Mouse (Mus musculus) liver, embryonic 16.5 days (tissue): ENCODE results near the gene Gm36864. TPM values are rescaled to one million over a fixed set of nuclear protein-coding genes. Genes with fewer than 3 reads are reported as not detected.

ENCODE experiments used
- ATAC-seq: fragments of 200-750 bp; cut with Nextera tagmentation; 2 replicates; pipeline ENCODE4 v1.8.0; 2017; ENCODE audit warnings: low read depth, mild to moderate bottlenecking, moderate number of reproducible peaks, moderate library complexity
- H3K27ac ChIP-seq: fragments of 300-500 bp; sonication (generic); 2 replicates; pipeline ENCODE4 v1.5.1; 2014; ENCODE audit warnings: mild to moderate bottlenecking, low read length
- H3K27me3 ChIP-seq: fragments of 300-500 bp; sonication (generic); 2 replicates; pipeline ENCODE4 v1.6.1; 2014; ENCODE audit warnings: low read depth, low read length, mixed read lengths; ENCODE audit not compliant: control insufficient read depth, insufficient read depth
- H3K36me3 ChIP-seq: fragments of 300-500 bp; sonication (generic); 2 replicates; pipeline ENCODE4 v1.6.1; 2014; ENCODE audit warnings: mild to moderate bottlenecking; ENCODE audit not compliant: control insufficient read depth, insufficient read depth
- H3K4me1 ChIP-seq: fragments of 300-500 bp; sonication (generic); 2 replicates; pipeline ENCODE4 v1.6.1; 2014; ENCODE audit warnings: low read depth, low read length, mixed read lengths; ENCODE audit not compliant: control insufficient read depth
- H3K4me2 ChIP-seq: fragments of 300-500 bp; sonication (generic); 2 replicates; pipeline ENCODE4 v1.6.1; 2014; ENCODE audit warnings: low read depth, low read length, mixed read lengths
- H3K4me3 ChIP-seq: fragments of 300-500 bp; sonication (generic); 2 replicates; pipeline ENCODE4 v1.5.1; 2014; ENCODE audit warnings: low read depth, mild to moderate bottlenecking, low read length
- H3K9ac ChIP-seq: fragments of 300-500 bp; sonication (generic); 2 replicates; pipeline ENCODE4 v1.6.1; 2014; ENCODE audit warnings: low read depth, low read length
- H3K9me3 ChIP-seq: fragments of 300-500 bp; sonication (generic); replicated peaks from 2 replicates; pipeline ENCODE4 v1.6.1; 2016; ENCODE audit warnings: low read length; ENCODE audit not compliant: control insufficient read depth
- WGBS: fragments of 180-500 bp; shearing (Covaris S2); extraction: QIAGEN DNeasy Blood & Tissue Kit; methylation state at CpG from one replicate; pipeline ENCODE4 v1.1.7; 2014; ENCODE audit not compliant: insufficient replicate concordance; 5-methylcytosine and 5-hydroxymethylcytosine counted together
- polyA plus RNA-seq: library from polyadenylated mRNA; unstranded; fragments of >200 nt; fragmentation: Nextera tagmentation; extraction: Ambion mirVana; gene quantifications from 2 replicates; pipeline ENCODE4 v1.2.1, GENCODE M21; 2015

Gm36864 gene
- polyA plus RNA-seq, 1 experiment from 2014 or later: not detected

DNA sequence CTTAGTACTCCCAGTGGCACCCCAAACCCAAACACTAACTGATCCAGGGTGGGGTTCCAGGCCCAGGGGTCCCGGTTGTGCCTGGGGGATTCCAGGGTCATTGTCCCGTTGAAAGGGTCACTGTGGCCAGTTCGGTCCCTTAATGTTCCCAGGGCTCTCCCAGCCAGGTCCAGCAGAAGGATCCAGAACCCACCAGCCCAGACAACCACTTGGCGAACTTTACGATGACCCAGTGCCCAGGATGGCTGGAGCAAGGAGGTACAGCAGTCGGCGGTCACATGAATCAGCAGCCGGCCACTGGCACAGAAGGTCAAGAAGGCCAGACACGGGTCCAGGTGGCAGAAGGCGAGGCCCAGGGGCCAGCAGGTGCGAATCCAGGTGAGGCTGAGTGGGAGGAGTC, 32.1 kb downstream of the Gm36864 start:
- no peaks in the 10 kb centered on the region for H3K36me3 ChIP-seq
- H3K4me2 ChIP-seq: no peak overlapping the region
- H3K9ac ChIP-seq: no peak overlapping the region
- 66% methylated on average over 11 of the region's 11 CpGs for WGBS
- peaks cover 9% of the 10 kb centered on the region for H3K27me3 ChIP-seq
- no peaks in the 10 kb centered on the region for H3K9me3 ChIP-seq
- H3K4me3 ChIP-seq: no peak overlapping the region
- no peak for ATAC-seq
- peaks cover under 1% of the 10 kb centered on the region; the same call in 1 of the 2 replicates for H3K4me1 ChIP-seq
- no peak overlapping the region for H3K27ac ChIP-seq

GRCm38 (mm10) chr7:44269397-44269796, 33.4 kb downstream of the Gm36864 start:
- Histone ChIP-seq H3K36me3 (no peaks in the 10 kb centered on the region), H3K27ac (no peak overlapping the region), H3K4me2 (no peak overlapping the region), H3K9me3 (no peaks in the 10 kb centered on the region), H3K4me1 (no peaks in the 10 kb centered on the region), H3K27me3 (peaks cover 2% of the 10 kb centered on the region; the same call in 1 of the 2 replicates), H3K9ac (no peak overlapping the region), H3K4me3 (no peak overlapping the region)
- ATAC-seq: no peak
- WGBS: 46% methylated on average over 2 of the region's 2 CpGs

GRCm38 (mm10) chr7:44271309-44271708, 35.3 kb downstream of the Gm36864 start:
- ATAC-seq: no peak
- Histone ChIP-seq H3K27ac (no peak overlapping the region), H3K4me1 (no peaks in the 10 kb centered on the region), H3K27me3 (peaks cover 2% of the 10 kb centered on the region; the same call in 1 of the 2 replicates), H3K9me3 (no peaks in the 10 kb centered on the region), H3K4me2 (no peak overlapping the region), H3K36me3 (no peaks in the 10 kb centered on the region), H3K4me3 (no peak overlapping the region), H3K9ac (no peak overlapping the region)
- 45% methylated on average over 2 of the region's 2 CpGs for WGBS

DNA sequence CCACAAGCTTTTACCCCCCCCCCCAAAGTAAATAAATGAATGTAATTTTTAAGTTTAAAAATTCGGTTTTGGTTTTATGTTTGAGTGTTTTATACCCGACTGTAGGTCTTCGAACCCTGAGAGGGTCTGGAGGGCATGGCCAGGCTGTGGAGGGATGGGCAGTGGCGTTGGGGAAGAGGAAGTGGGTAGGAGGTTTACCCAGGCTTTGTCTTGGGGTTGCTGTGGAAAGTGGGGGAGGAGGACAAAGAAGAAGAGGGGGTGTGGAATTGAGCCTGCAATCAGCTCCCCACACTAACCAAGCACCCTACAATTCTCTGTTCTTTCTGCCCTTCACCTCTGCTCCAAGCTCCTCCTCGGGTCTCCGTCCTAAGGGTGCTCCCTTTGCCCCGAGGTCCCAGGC, 36.6 kb downstream of the Gm36864 start:
- no peaks in the 10 kb centered on the region for H3K4me1 ChIP-seq

DNA sequence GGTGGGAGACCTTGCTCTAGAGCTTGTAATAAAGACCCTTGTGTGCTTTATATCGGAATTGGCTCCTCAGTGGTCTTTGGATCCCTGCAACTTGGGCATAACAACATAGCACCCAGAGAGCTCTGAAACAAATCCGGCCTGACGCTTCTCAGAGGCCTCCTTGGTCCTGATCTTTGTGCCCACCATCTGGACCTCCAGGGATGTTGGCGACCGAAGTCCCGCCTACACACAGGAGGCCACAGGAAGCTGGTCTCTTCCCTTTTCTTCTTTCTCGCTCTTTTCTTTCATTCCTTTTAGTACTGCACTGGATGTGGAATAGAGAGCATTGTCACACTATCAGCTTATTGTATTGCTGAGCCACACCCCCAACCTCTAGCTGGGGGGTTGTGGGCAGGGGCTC, 37.5 kb downstream of the Gm36864 start:
- no peak for ATAC-seq

More for the DNA sequence above, 36.6 kb downstream of the Gm36864 start:
- ATAC-seq: no peak
- H3K36me3 ChIP-seq: no peaks in the 10 kb centered on the region
- no peak overlapping the region for H3K4me3 ChIP-seq
- 50% methylated on average over 7 of the region's 7 CpGs for WGBS
- H3K27me3 ChIP-seq: no peaks in the 10 kb centered on the region
- no peak overlapping the region for H3K4me2 ChIP-seq
- H3K9me3 ChIP-seq: no peaks in the 10 kb centered on the region
- H3K27ac ChIP-seq: no peak overlapping the region
- H3K9ac ChIP-seq: no peak overlapping the region

GRCm38 (mm10) chr7:44274096-44274495, 38.1 kb downstream of the Gm36864 start:
- H3K27ac ChIP-seq: no peak overlapping the region
- 48% methylated on average over 11 of the region's 11 CpGs for WGBS
- no peak overlapping the region for H3K9ac ChIP-seq
- H3K4me3 ChIP-seq: no peak overlapping the region
- no peaks in the 10 kb centered on the region for H3K4me1 ChIP-seq
- no peaks in the 10 kb centered on the region for H3K36me3 ChIP-seq
- no peaks in the 10 kb centered on the region for H3K9me3 ChIP-seq
- H3K27me3 ChIP-seq: no peaks in the 10 kb centered on the region
- no peak for ATAC-seq
- no peak overlapping the region for H3K4me2 ChIP-seq

More for the DNA sequence above, 37.5 kb downstream of the Gm36864 start:
- Histone ChIP-seq H3K4me1 (no peaks in the 10 kb centered on the region), H3K9me3 (no peaks in the 10 kb centered on the region), H3K27me3 (no peaks in the 10 kb centered on the region), H3K4me2 (no peak overlapping the region), H3K36me3 (no peaks in the 10 kb centered on the region), H3K27ac (no peak overlapping the region), H3K4me3 (no peak overlapping the region), H3K9ac (no peak overlapping the region)
- 58% methylated on average over 7 of the region's 7 CpGs for WGBS

GRCm38 (mm10) chr7:44275546-44275945, 39.6 kb downstream of the Gm36864 start:
- no peak overlapping the region for H3K4me2 ChIP-seq
- H3K4me3 ChIP-seq: no peak overlapping the region
- no peaks in the 10 kb centered on the region for H3K27me3 ChIP-seq
- H3K36me3 ChIP-seq: no peaks in the 10 kb centered on the region
- no peaks in the 10 kb centered on the region for H3K9me3 ChIP-seq
- ATAC-seq: no peak
- no peaks in the 10 kb centered on the region for H3K4me1 ChIP-seq
- H3K27ac ChIP-seq: no peak overlapping the region
- 63% methylated on average over 3 of the region's 3 CpGs for WGBS
- H3K9ac ChIP-seq: no peak overlapping the region

DNA sequence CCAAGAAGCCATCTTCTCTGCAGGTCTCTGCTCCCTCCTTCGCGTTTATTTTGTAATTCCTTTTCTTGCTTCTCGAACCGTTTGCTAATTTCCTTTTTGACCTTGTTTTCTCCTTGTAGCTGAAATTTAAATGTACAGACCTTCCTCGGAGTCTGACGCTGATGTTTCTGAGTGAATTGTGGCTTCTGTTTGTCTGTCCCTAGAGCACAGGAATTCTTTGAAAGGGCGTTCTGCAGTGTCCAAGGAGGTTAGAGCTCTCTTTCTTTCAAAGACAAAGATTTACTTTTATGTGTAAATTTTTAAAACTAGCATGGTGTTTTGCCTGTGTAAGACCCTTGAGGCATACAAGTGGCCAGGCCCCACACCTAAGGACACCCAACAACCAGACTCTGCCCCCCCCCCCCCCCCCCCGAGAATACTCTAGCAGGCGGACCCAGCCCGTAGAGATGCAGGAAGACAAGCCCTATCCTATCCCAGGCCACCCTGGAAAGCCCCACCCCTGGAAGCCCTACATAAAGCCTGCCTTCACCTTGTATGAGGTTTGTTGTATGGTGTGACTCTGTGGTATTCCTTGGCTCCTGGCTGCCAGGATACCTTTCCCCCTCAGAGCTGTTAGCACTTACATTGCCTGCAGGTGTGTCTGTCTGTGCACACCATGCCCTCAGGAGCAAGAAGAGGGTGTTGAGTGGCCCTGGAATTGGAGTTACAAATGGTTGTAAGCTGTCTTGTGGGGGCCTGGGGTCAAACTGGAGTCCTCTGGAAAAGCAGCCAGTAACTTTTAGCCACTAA, 40.7 kb downstream of the Gm36864 start:
- ATAC-seq: no peak
- Histone ChIP-seq H3K4me2 (no peak overlapping the region), H3K9ac (no peak overlapping the region), H3K27me3 (no peaks in the 10 kb centered on the region), H3K36me3 (no peaks in the 10 kb centered on the region), H3K9me3 (no peaks in the 10 kb centered on the region), H3K4me1 (no peaks in the 10 kb centered on the region), H3K27ac (no peak overlapping the region), H3K4me3 (no peak overlapping the region)
- WGBS: 42% methylated on average over 10 of the region's 10 CpGs

GRCm38 (mm10) chr7:44277250-44277622, 41.3 kb downstream of the Gm36864 start:
- Histone ChIP-seq H3K4me1 (no peaks in the 10 kb centered on the region), H3K27ac (no peak overlapping the region), H3K27me3 (no peaks in the 10 kb centered on the region), H3K9ac (no peak overlapping the region), H3K4me2 (no peak overlapping the region), H3K4me3 (no peak overlapping the region), H3K9me3 (no peaks in the 10 kb centered on the region), H3K36me3 (no peaks in the 10 kb centered on the region)
- 40% methylated on average over 2 of the region's 2 CpGs for WGBS
- no peak for ATAC-seq
